Mouse (Mus musculus) CH12.LX (cell line): Measurements from ENCODE around the gene 2200002J24Rik. TPM values are rescaled to one million over a fixed set of nuclear protein-coding genes. Genes with fewer than 3 reads are reported as not detected.

Experiments used
- DNase-seq: peaks from one replicate; pipeline ENCODE4 v3.0.0-alpha.2; 2013; ENCODE audit errors: extremely low read depth
- H3K27ac ChIP-seq: 2 replicates; pipeline ENCODE4 v1.5.1; 2012; ENCODE audit warnings: low read depth, mild to moderate bottlenecking, control low read depth, moderate library complexity; ENCODE audit not compliant: insufficient read depth
- H3K27me3 ChIP-seq: replicated peaks from 2 replicates; pipeline ENCODE3; 2012; ENCODE audit warnings: inconsistent platforms
- H3K36me3 ChIP-seq, 2 experiments: replicated peaks in 1 of 2; 2 replicates each; pipeline versions ENCODE3 to v1.6.1; 2012; ENCODE audit warnings: inconsistent platforms in 1 of 2, low read length in 1 of 2, mild to moderate bottlenecking in 1 of 2, mixed read lengths in 1 of 2, moderate library complexity in 1 of 2; ENCODE audit not compliant: control insufficient read depth in 1 of 2, insufficient read depth in 1 of 2
- H3K4me1 ChIP-seq, 2 experiments: 2 replicates each; pipeline ENCODE4 v1.6.1; 2012; ENCODE audit warnings: inconsistent platforms in 1 of 2, moderate library complexity in 1 of 2; ENCODE audit not compliant: insufficient read depth in 2 of 2, control insufficient read depth in 1 of 2
- H3K4me2 ChIP-seq: 2 replicates; pipeline ENCODE4 v1.6.1; 2012; ENCODE audit warnings: low read depth, mild to moderate bottlenecking, control low read depth; ENCODE audit not compliant: poor library complexity, insufficient read depth, severe bottlenecking
- H3K4me3 ChIP-seq, 3 experiments: fragments of 150-350 bp in 1 of 3; sonication (generic) in 1 of 3; replicated peaks in 1 of 3; 2 replicates each; pipeline versions ENCODE3 to v1.5.1; 2011 to 2012; ENCODE audit warnings: low read depth in 2 of 3, low read length in 2 of 3, mild to moderate bottlenecking in 2 of 3, moderate library complexity in 2 of 3, control low read depth in 1 of 3, improper control_type of control experiment in 1 of 3, inconsistent platforms in 1 of 3, mixed read lengths in 1 of 3; ENCODE audit not compliant: poor library complexity in 1 of 3
- H3K79me2 ChIP-seq: replicated peaks from 2 replicates; pipeline ENCODE4 v1.6.1; 2012; ENCODE audit warnings: mild to moderate bottlenecking, moderate library complexity; ENCODE audit not compliant: control insufficient read depth, poor library complexity, insufficient read depth, severe bottlenecking; ENCODE audit errors: extremely low read depth
- H3K9ac ChIP-seq: 2 replicates; pipeline ENCODE4 v1.6.1; 2012; ENCODE audit warnings: low read depth, mild to moderate bottlenecking, control low read depth, moderate library complexity; ENCODE audit not compliant: insufficient read depth
- H3K9me3 ChIP-seq: replicated peaks from 2 replicates; pipeline ENCODE3; 2012; ENCODE audit warnings: low read length, inconsistent platforms, mixed read lengths
- BHLHE40 ChIP-seq: IDR thresholded peaks from 2 replicates; pipeline ENCODE4 v1.6.1; 2011; ENCODE audit warnings: mild to moderate bottlenecking, low read depth, low read length, improper control_type of control experiment
- CHD2 ChIP-seq: IDR thresholded peaks from 2 replicates; pipeline ENCODE4 v1.6.1; 2011; ENCODE audit warnings: low read length, improper control_type of control experiment
- E2F4 ChIP-seq: IDR thresholded peaks from 2 replicates; pipeline ENCODE4 v1.6.1; 2011; ENCODE audit warnings: low read depth, low read length, improper control_type of control experiment; ENCODE audit not compliant: insufficient replicate concordance
- ELF1 ChIP-seq: IDR thresholded peaks from 2 replicates; pipeline ENCODE4 v1.6.1; 2014; ENCODE audit warnings: low read depth, mild to moderate bottlenecking, inconsistent platforms, low read length, improper control_type of control experiment
- EP300 ChIP-seq: IDR thresholded peaks from 2 replicates; pipeline ENCODE4 v1.6.1; 2011; ENCODE audit warnings: low read length, improper control_type of control experiment
- ETS1 ChIP-seq: conservative IDR thresholded peaks from 2 replicates; pipeline ENCODE4 v1.6.1; 2012; ENCODE audit warnings: low read depth, mild to moderate bottlenecking, inconsistent platforms, low read length, improper control_type of control experiment, moderate library complexity
- HCFC1 ChIP-seq: IDR thresholded peaks from 2 replicates; pipeline ENCODE4 v1.6.1; 2012; ENCODE audit warnings: low read depth, mild to moderate bottlenecking, inconsistent platforms, low read length, improper control_type of control experiment
- JUN ChIP-seq: IDR thresholded peaks from 2 replicates; pipeline ENCODE4 v1.6.1; 2011; ENCODE audit warnings: low read depth, mild to moderate bottlenecking, low read length, improper control_type of control experiment, moderate library complexity; ENCODE audit not compliant: insufficient read depth
- KAT2A ChIP-seq: IDR thresholded peaks from 2 replicates; pipeline ENCODE4 v1.6.1; 2012; ENCODE audit warnings: low read length, improper control_type of control experiment, inconsistent platforms; ENCODE audit not compliant: insufficient replicate concordance
- MAFK ChIP-seq: IDR thresholded peaks from 2 replicates; pipeline ENCODE4 v1.6.1; 2011; ENCODE audit warnings: low read length, improper control_type of control experiment; ENCODE audit not compliant: insufficient replicate concordance
- MAZ ChIP-seq: IDR thresholded peaks from 2 replicates; pipeline ENCODE4 v1.6.1; 2012; ENCODE audit warnings: low read depth, mild to moderate bottlenecking, inconsistent platforms, low read length, improper control_type of control experiment, moderate library complexity
- MXI1 ChIP-seq: IDR thresholded peaks from 2 replicates; pipeline ENCODE4 v1.6.1; 2011; ENCODE audit warnings: mild to moderate bottlenecking, low read depth, low read length, improper control_type of control experiment
- MYC ChIP-seq: IDR thresholded peaks from 2 replicates; pipeline ENCODE4 v1.6.1; 2011; ENCODE audit warnings: low read depth, mild to moderate bottlenecking, improper control_type of control experiment, low read length
- NELFE ChIP-seq: IDR thresholded peaks from 2 replicates; pipeline ENCODE4 v1.6.1; 2011; ENCODE audit warnings: low read depth, low read length, improper control_type of control experiment
- NRF1 ChIP-seq: IDR thresholded peaks from 2 replicates; pipeline ENCODE4 v1.6.1; 2014; ENCODE audit warnings: low read depth, mild to moderate bottlenecking, inconsistent platforms, low read length, improper control_type of control experiment, moderate library complexity
- PAX5 ChIP-seq: IDR thresholded peaks from 2 replicates; pipeline ENCODE4 v1.6.1; 2012; ENCODE audit warnings: low read length, inconsistent platforms, mixed read lengths
- POLR2AphosphoS2 ChIP-seq: IDR thresholded peaks from 2 replicates; pipeline ENCODE4 v1.6.1; 2011; ENCODE audit warnings: low read depth, low read length, improper control_type of control experiment
- RAD21 ChIP-seq: IDR thresholded peaks from 2 replicates; pipeline ENCODE4 v1.6.1; 2011; ENCODE audit warnings: low read depth, mild to moderate bottlenecking, low read length, improper control_type of control experiment, moderate library complexity
- SIN3A ChIP-seq: IDR thresholded peaks from 2 replicates; pipeline ENCODE4 v1.6.1; 2012; ENCODE audit warnings: low read length, improper control_type of control experiment, inconsistent platforms
- TBP ChIP-seq: conservative IDR thresholded peaks from 2 replicates; pipeline ENCODE4 v1.6.1; 2011; ENCODE audit warnings: low read depth, low read length, improper control_type of control experiment
- TCF12 ChIP-seq: IDR thresholded peaks from 2 replicates; pipeline ENCODE4 v1.6.1; 2014; ENCODE audit warnings: low read depth, mild to moderate bottlenecking, inconsistent platforms, low read length, improper control_type of control experiment
- UBTF ChIP-seq: IDR thresholded peaks from 2 replicates; pipeline ENCODE4 v1.6.1; 2012; ENCODE audit warnings: low read depth, mild to moderate bottlenecking, inconsistent platforms, low read length, improper control_type of control experiment, moderate library complexity
- USF1 ChIP-seq: IDR thresholded peaks from 2 replicates; pipeline ENCODE4 v1.6.1; 2014; ENCODE audit warnings: low read depth, mild to moderate bottlenecking, inconsistent platforms, low read length, improper control_type of control experiment
- USF2 ChIP-seq: conservative IDR thresholded peaks from 2 replicates; pipeline ENCODE4 v1.6.1; 2011; ENCODE audit warnings: low read depth, low read length, improper control_type of control experiment
- ZC3H11A ChIP-seq: IDR thresholded peaks from 2 replicates; pipeline ENCODE4 v1.6.1; 2012; ENCODE audit warnings: low read depth, mild to moderate bottlenecking, inconsistent platforms, low read length, improper control_type of control experiment
- ZNF384 ChIP-seq: IDR thresholded peaks from 2 replicates; pipeline ENCODE4 v1.6.1; 2012; ENCODE audit warnings: low read depth, low read length, improper control_type of control experiment, inconsistent platforms
- dilution Hi-C: fragments of 300-500 bp; cut with MboI; formaldehyde crosslinking; loops from 2 replicates; pipeline ENCODE4 v1.14.3; 2020; ENCODE audit warnings: low sequenced_read_pairs; ENCODE audit not compliant: extremely low pct_unique_long_range_greater_than_20kb, extremely low pct_ligation_motif_present
- in situ Hi-C: fragments of 300-500 bp; cut with MboI; formaldehyde crosslinking; loops from 3 replicates; pipeline ENCODE4 v1.14.3; 2019; ENCODE audit warnings: low sequenced_read_pairs, low pct_ligation_motif_present, low pct_unique_long_range_greater_than_20kb, mixed read lengths
- polyA plus RNA-seq: library from polyadenylated mRNA; unstranded; fragments of >175 nt; gene quantifications from 2 replicates; pipeline ENCODE4 v1.2.1, GENCODE M21; 2012; ENCODE audit warnings: low read depth; ENCODE audit not compliant: insufficient read length
- total RNA-seq, 2 experiments: library from RNA; depleted of rRNA; stranded (reverse); fragments of 300-350 nt in 1 of 2; fragments of >200 nt in 1 of 2; gene quantifications; 2 replicates each; pipeline ENCODE4 v1.2.3; 2012 to 2014

The 2200002J24Rik gene
- total and polyA plus RNA-seq, 3 experiments, result 2.9 to 4.0 (median 3.0) TPM

- dilution Hi-C loops, result no loop called here
These were observed 16.8 kb upstream of the 2200002J24Rik start for GRCm38 (mm10) chr7:30681897-30682296.

GRCm38 (mm10) chr7:30683425-30683824 lies 15.3 kb upstream of the 2200002J24Rik start:
- Histone ChIP-seq H3K36me3 (no peaks in the 10 kb centered on the region), H3K27ac (no peak overlapping the region), H3K9me3 (no peaks in the 10 kb centered on the region), H3K9ac (no peak overlapping the region), H3K4me2 (no peak overlapping the region), H3K4me1 (no peaks in the 10 kb centered on the region), H3K4me3 (no peak overlapping the region), H3K27me3 (peaks cover 8% of the 10 kb centered on the region), H3K79me2 (no peaks in the 10 kb centered on the region)
- no peak for DNase-seq
- dilution Hi-C loops, result no loop called here
- no peak for TF ChIP-seq USF1
- no peak for TF ChIP-seq RAD21
- no peak for TF ChIP-seq ELF1
- TF ChIP-seq NELFE, result no peak
- TF ChIP-seq ZNF384, result no peak
- TF ChIP-seq POLR2AphosphoS2, result no peak
- TF ChIP-seq JUN, result no peak
- no peak for TF ChIP-seq USF2
- TF ChIP-seq PAX5, result no peak
- TF ChIP-seq TBP, result no peak
- TF ChIP-seq TCF12, result no peak
- TF ChIP-seq ZC3H11A, result no peak
- TF ChIP-seq HCFC1, result no peak
- no peak for TF ChIP-seq NRF1
- TF ChIP-seq BHLHE40, result no peak
- no peak for TF ChIP-seq ETS1
- TF ChIP-seq MYC, result no peak
- no peak for TF ChIP-seq KAT2A
- TF ChIP-seq MXI1, result no peak
- TF ChIP-seq MAZ, result no peak
- in situ Hi-C loops, result no loop called here

More at GRCm38 (mm10) chr7:30681897-30682296, 16.8 kb upstream of the 2200002J24Rik start:
- no peaks in the 10 kb centered on the region for H3K36me3 ChIP-seq
- H3K4me1 ChIP-seq, result peaks cover 0 to under 1% of the 10 kb centered on the region in 2 experiments; a peak in 1 of 4 replicates
- no peak for DNase-seq
- no peaks in the 10 kb centered on the region for H3K79me2 ChIP-seq
- in situ Hi-C loops, result no loop called here
- no peak for TF ChIP-seq UBTF
- TF ChIP-seq MYC, result no peak
- no peak for TF ChIP-seq EP300
- TF ChIP-seq MAFK, result no peak
- no peak for TF ChIP-seq SIN3A
- TF ChIP-seq CHD2, result no peak
- TF ChIP-seq E2F4, result no peak
- TF ChIP-seq MAZ, result no peak
- peaks cover 6% of the 10 kb centered on the region for H3K9me3 ChIP-seq
- no peak overlapping the region for H3K9ac ChIP-seq
- H3K4me3 ChIP-seq, result no peak overlapping the region
- no peak overlapping the region for H3K27ac ChIP-seq
- H3K4me2 ChIP-seq, result no peak overlapping the region
- H3K27me3 ChIP-seq, result peaks cover 6% of the 10 kb centered on the region
